Comparison of ENCODE assay signal across 25 mouse cellular contexts in the genomic region with DNA sequence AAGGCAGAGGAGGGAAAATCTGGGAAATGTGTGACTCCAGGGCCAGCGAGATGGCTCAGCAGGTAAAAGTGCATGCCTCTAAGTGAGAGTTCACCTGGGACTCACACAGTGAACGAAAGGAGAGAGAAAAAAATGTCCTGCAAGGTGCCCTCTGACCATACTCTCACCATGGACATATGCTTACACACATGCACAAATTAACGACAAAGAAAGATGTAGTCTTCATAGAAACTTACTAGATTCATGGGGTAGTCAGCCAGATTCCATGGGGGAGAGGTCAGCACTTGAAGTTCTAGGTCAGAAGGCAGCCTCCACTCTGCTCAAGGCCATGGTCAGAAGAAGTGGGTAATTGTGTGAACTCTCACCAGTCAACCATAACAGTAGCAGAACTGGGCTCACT. TPM values are rescaled to one million over a fixed set of nuclear protein-coding genes. Genes with fewer than 3 reads are reported as not detected.
"Had no signal": no experiment of that assay in that cellular context is flagged by ENCODE, and none has a peak within 500 bp of the region (broad histone marks: within the 10 kb centered on the region; RNA-seq: fewer than 3 reads in every experiment).

No protein-coding gene starts in this region.

- DNase-seq: cerebellum, postnatal 14 days; cerebellum, postnatal 25 days; cerebellum, postnatal 36 days; embryo, embryonic 11 days; forebrain, postnatal 0 days; gastrocnemius, adult 2 months; gastrocnemius, postnatal 10 days; gastrocnemius, postnatal 14 days; gastrocnemius, postnatal 25 days; gastrocnemius, postnatal 36 days; heart, adult 11 months; heart, adult 18-20 months; heart, adult 2 months had no signal

RNA-seq across cellular contexts. Expression of a gene that starts 53.4 kb away (rescaled TPM):
- total RNA-seq: common myeloid progenitor, adult 5-6 weeks; granulocyte monocyte progenitor cell, adult 5-6 weeks had no signal
- polyA plus RNA-seq: embryonic facial prominence, embryonic 10.5 days; embryonic facial prominence, embryonic 11.5 days; erythroblast, embryonic 14.5 days; forebrain, embryonic 10.5 days; forebrain, embryonic 12.5 days; forebrain, embryonic 13.5 days; forebrain, embryonic 14.5 days; forebrain, embryonic 15.5 days; forebrain, embryonic 16.5 days; heart, embryonic 10.5 days had no signal
